Mouse (Mus musculus): ENCODE results near the gene Eci3. TPM values are rescaled to one million over a fixed set of nuclear protein-coding genes. Genes with fewer than 3 reads are reported as not detected.
"Not testable (repeated sequence)": the region's sequence is repeated elsewhere in the genome, so short reads cannot be mapped to it uniquely, and the experiment has no call there.

Eci3 gene
- 1 to 10 TPM in 1 of 2 experiments, under 1 TPM in 1; 0.97 to 1.0 TPM for total RNA-seq (2021)

- DNase-seq (ENCODE audit: extremely low spot score in 1 of 2, low spot score in 2 of 2) = peak in 1 of 2 experiments; percentile 52
- intact Hi-C loops (cut with DNase I) = loop anchor here (5.0 kb wide), 1 partner anchor 46 kb away; no protein-coding TSS in a partner anchor
These were observed at the start of gene Eci3 for GRCm38 (mm10) chr13:34963511-34964397. Eci3 (minus strand) TSS chr13:34963810.

DNA sequence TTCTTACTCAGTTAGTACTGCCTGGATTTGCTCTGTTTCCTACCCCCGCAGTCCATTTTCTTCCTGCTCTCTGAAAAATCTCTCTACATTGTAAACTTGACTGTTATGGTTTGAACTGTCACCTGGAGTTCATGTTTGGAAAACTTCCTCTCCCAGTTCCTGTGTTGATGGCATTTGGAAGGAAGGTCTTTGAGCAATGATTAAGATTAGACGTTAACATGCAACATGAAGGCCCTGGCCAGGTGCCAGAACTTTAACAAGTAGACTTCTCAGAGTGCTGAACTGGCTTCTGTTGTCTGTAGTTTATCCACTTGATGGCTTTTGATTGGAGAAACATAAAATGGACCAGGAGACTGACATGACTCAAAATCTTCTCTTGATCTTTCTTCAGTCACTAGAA lies 32.3 kb upstream of the Eci3 start:
- intact Hi-C loops (cut with DNase I) = no loop called here
- DNase-seq (ENCODE audit: extremely low spot score in 1 of 2, low spot score in 2 of 2) = peak in 1 of 2 experiments; percentile 73

DNA sequence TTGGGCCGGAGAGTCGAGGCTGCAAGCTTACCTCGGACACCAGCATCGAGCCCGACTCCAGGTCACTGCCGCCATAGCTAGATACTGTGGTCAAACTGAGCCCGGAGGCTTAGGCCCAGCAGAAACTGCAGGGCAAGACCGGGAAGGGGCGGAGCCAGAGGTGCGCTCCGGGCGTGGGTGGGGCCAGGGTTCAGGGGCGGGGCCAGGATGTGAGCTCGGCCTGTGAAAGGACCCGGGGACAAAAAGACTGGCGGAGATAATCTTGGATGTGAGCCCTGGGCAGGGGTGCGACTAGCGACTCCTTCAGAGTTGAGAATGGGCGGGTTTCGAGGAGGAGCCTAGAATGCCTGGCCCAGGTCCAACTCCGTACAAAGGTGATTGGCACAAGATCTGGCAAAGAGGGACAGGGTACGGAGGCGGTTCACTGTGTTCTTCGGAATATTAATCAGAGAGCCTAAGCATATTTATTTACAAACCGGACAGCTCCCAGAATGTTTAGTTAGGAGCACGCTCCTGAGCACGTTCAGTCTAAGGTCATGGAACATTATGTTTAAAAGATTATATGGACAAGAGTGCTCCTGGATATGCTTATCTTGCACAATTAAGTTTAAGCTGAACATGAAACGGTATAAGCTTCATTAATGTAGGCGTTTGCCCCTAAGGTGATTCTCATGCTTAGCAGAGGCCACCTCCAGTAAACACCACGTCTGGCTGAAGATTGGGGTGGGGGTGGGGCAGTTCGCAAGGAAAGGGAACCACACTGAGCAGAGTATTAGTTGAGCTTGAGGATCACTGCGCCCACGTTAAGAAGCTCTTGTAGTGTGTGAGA lies 30.6 kb upstream of the Eci3 start:
- intact Hi-C loops (cut with DNase I) = no loop called here
- peak; percentile 89 to 97 for DNase-seq (ENCODE audit: extremely low spot score in 1 of 2, low spot score in 2 of 2)

GRCm38 (mm10) chr13:34993595-34993982 lies 30.0 kb upstream of the Eci3 start:
- DNase-seq (ENCODE audit: extremely low spot score in 1 of 2, low spot score in 2 of 2) = no peak
- intact Hi-C loops (cut with DNase I) = no loop called here

DNA sequence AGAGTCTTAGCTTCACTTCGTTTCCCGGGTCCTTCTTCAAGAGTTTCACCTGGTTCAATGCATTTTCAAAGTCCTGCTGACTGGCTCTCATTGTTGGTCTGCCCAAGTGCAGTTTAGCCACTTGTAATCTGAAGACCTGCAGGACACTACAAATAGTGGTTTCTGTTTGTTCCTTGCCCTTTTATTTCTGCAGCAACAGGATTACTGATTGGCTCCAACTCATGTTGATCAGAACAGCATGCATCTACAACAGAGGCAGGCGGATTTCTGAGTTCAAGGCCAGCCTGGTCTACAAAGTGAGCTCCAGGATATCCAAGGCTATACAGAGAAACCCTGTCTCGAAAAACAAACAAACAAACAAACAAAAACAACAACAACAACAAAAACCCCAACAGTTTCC lies 29.5 kb upstream of the Eci3 start:
- DNase-seq (ENCODE audit: extremely low spot score in 1 of 2, low spot score in 2 of 2) = no peak

DNA sequence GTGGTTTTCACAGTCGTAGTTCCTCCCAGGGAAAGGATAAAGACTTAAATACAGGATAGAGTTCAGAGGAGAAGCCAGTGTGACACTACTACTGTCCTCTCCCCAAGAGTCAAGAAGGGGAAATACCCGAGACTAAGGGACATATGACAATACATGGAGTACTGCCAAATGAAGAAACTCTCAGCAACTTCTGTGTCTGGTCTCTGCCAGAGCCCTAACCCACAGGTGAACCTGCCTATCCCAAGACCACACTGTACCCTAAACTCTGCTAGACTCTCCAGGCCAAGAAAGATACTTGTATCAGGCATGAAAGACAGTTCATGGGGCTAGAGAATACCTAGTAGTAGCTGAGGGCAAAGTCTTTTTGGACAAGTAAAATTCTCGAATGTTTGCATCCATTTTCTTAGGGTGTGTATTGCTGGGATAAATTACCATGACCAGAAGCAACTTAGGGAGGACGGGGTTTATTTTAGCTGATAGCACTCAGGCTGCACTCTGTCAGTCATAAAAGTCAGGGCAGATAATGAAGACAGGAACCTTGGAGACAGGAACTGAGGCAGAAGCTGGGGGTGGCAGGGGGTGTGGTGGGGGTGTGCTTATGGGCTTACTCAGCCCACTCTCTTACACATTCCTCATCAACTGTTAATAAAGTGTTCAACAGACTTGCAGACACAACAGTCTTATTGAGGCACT lies 28.1 kb upstream of the Eci3 start:
- intact Hi-C loops (cut with DNase I) = no loop called here
- DNase-seq (ENCODE audit: extremely low spot score in 1 of 2, low spot score in 2 of 2) = no peak

More for the DNA sequence above, 29.5 kb upstream of the Eci3 start:
- intact Hi-C loops (cut with DNase I) = no loop called here

DNA sequence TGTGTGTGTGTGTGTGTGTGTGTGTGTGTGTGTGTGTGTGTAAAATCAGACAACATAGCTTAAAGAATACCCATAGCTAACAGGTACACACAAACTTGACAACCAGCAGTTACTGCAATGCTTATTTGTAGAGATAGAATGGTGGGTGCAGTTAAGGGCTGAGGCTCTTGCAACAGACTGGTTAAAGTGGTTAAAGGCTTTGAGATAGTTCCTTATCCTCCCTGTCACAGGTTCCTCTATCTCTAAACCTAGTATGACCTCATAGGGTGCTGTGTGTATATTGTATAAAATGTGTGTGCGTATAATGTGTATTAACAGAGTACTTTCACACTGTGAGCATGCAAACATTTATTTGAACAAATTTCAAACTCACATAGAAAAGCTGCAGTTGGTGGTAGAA lies 19.9 kb upstream of the Eci3 start:
- DNase-seq (ENCODE audit: extremely low spot score in 1 of 2, low spot score in 2 of 2); intact Hi-C loops (cut with DNase I): not testable (repeated sequence)

GRCm38 (mm10) chr13:34978635-34979034 lies 15.0 kb upstream of the Eci3 start:
- intact Hi-C loops (cut with DNase I) = not testable (repeated sequence)

DNA sequence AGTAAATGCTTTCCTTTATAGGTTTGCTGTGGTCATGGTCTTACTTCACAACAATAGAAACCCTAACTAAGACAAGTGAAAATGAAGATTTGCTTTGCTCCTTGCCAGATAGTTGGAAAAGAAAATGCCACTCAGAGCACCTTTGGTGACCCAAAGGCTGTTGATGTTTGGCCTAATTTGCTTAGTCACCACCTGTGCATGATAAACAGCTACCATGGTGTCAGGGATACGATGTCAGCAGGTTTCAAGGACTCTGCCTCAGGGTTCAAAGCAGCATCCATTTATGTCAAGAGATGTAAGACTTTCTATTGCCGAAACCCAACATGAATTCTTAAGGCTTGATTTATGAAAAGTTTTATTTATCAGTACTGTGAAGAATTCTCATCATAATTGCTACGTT lies 13.8 kb upstream of the Eci3 start:
- intact Hi-C loops (cut with DNase I) = no loop called here
- DNase-seq (ENCODE audit: extremely low spot score in 1 of 2, low spot score in 2 of 2) = no peak

More at GRCm38 (mm10) chr13:34978635-34979034, 15.0 kb upstream of the Eci3 start:
- DNase-seq (ENCODE audit: extremely low spot score in 1 of 2, low spot score in 2 of 2) = not testable (repeated sequence)

GRCm38 (mm10) chr13:34976116-34976515 lies 12.5 kb upstream of the Eci3 start:
- no peak for DNase-seq (ENCODE audit: extremely low spot score in 1 of 2, low spot score in 2 of 2)
- intact Hi-C loops (cut with DNase I) = no loop called here

DNA sequence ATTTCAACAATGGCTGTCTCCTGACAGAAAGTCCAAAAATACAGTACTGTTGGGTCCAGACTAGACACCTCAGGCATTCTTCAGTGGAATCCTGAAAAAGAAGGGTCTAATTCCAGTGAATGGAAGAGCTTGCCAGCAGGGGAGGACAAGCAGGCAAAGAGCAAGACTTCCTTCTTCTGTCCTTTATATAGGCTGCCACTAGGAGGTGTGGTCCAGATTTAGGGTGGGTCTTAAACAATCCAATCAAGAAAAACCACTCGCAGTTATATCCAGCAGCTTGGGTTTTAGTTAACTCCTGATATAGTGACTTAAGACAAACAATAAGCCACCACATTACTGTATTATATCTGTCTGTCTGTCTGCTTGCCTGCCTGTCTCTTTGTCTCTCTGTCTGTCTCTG lies 10.2 kb upstream of the Eci3 start:
- intact Hi-C loops (cut with DNase I) = no loop called here
- DNase-seq (ENCODE audit: extremely low spot score in 1 of 2, low spot score in 2 of 2) = no peak

GRCm38 (mm10) chr13:34973149-34973548 lies 9.5 kb upstream of the Eci3 start:
- intact Hi-C loops (cut with DNase I) = no loop called here
- DNase-seq (ENCODE audit: extremely low spot score in 1 of 2, low spot score in 2 of 2) = no peak

DNA sequence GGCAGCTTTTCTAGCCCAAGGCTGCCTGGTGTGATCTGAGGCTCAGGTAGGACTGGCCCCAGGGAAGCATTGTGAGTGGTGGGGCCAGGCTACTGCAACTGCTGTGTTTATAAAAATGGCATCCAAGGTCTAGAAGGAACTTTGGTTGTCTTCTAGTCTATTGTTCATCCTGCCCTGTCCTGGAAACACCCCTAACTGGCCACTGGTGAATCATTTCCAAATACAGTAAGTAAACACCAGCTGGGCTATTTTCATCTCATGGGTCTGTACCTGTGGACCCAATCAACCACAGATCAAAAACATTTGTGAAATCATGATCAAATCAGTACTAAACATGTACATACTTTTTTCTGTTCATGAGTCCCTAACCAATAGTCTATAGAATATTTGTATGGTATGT lies 8.8 kb upstream of the Eci3 start:
- DNase-seq (ENCODE audit: extremely low spot score in 1 of 2, low spot score in 2 of 2); intact Hi-C loops (cut with DNase I): not testable (repeated sequence)

DNA sequence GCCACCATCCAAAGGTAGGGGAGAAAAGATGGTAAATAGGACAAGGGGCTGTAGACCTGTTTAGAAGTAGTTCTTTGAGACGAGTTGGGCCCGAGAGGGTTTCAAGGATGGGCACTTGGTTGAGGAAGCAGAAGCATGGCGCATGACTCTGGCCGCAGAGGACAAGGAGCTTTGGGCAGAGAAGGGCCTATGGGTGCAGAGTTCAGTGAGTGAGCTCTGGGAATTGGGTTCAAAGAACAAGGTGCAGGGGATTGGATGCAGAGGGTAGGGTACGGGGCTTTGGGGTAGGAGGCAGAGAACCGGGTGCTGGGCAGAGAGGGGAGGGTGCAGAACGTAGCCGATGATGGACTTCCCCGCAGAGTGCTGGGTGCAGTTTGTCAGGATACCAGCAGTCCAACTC lies 2.0 kb upstream of the Eci3 start:
- intact Hi-C loops (cut with DNase I); DNase-seq (ENCODE audit: extremely low spot score in 1 of 2, low spot score in 2 of 2): not testable (repeated sequence)

DNA sequence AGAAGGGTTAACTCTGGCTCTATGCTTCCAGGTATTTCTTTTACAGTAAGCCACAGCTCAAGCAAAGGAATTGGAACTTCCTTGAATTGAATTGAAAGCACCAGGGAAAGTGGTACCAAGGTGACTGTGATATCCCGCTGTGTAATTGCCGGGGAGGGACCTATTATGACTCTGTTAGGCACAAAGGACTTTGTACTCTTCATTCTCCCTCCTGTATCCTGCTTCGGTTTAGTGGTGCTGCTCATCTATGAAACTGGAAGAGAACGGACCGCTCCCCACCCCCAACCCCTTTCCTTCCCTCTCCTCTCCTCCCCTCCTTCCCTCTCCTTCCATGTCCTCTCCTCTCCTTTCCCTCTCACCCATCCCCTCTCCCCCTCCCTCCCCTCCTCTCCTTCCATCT lies 1.3 kb upstream of the Eci3 start:
- intact Hi-C loops (cut with DNase I) = loop anchor here (5.0 kb wide), 1 partner anchor 48 kb away; no protein-coding TSS in a partner anchor

DNA sequence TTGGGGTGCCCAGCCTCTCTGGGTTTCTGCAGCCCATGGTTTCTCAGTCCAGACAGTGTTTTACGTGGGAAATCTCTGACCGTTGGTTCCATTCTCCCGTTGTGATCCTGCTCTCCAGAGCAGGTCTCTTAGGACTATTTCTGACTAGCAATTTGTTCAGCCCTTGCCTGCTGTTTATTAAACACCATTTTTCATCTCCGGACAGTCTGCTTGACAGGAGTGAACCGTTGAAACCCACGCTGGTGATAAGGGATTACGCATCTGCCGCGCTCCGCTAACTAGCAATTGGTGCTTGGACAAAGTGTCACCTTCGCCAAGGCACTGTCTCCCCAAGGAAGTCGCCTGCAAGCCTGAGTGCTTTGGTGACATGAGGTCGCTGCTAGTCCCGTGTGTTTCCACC lies 809 bp upstream of the Eci3 start:
- intact Hi-C loops (cut with DNase I) = loop anchor here (5.0 kb wide), 1 partner anchor 47 kb away; no protein-coding TSS in a partner anchor

More for the DNA sequence above, 1.3 kb upstream of the Eci3 start:
- DNase-seq (ENCODE audit: extremely low spot score in 1 of 2, low spot score in 2 of 2) = no peak

GRCm38 (mm10) chr13:34960996-34961770 lies 2.4 kb downstream of the Eci3 start:
- no peak for DNase-seq (ENCODE audit: extremely low spot score in 1 of 2, low spot score in 2 of 2)
- intact Hi-C loops (cut with DNase I) = loop anchor here (5.0 kb wide), 1 partner anchor 44 kb away; no protein-coding TSS in a partner anchor

More for the DNA sequence above, 809 bp upstream of the Eci3 start:
- no peak for DNase-seq (ENCODE audit: extremely low spot score in 1 of 2, low spot score in 2 of 2)

- intact Hi-C loops (cut with DNase I); DNase-seq (ENCODE audit: extremely low spot score in 1 of 2, low spot score in 2 of 2): not testable (repeated sequence)
These were observed 5.5 kb downstream of the Eci3 start for GRCm38 (mm10) chr13:34958158-34958557.
